Mouse (Mus musculus): Measurements from ENCODE around the gene Nop9.

GRCm38 (mm10) chr14:55701131-55701530, 44.4 kb upstream of the Nop9 start:
- no peak for TF ChIP-seq CTCF (IDR thresholded peaks at IDR 0.05; ENCODE audit: low read depth)
- TF ChIP-seq EP300 (IDR thresholded peaks at IDR 0.05; ENCODE audit: low read depth) = no peak

Data from liver, postnatal 0 days (tissue).